Mouse (Mus musculus) NIH3T3 (cell line): Measurements from ENCODE around the gene Abhd11.
"Not testable (repeated sequence)": the region's sequence is repeated elsewhere in the genome, so short reads cannot be mapped to it uniquely, and the experiment has no call there.

Experiments
- DNase-seq: peaks from one replicate; pipeline ENCODE4 v3.0.0-alpha.2; 2012; ENCODE audit warnings: low read depth

Gene Abhd11

DNA sequence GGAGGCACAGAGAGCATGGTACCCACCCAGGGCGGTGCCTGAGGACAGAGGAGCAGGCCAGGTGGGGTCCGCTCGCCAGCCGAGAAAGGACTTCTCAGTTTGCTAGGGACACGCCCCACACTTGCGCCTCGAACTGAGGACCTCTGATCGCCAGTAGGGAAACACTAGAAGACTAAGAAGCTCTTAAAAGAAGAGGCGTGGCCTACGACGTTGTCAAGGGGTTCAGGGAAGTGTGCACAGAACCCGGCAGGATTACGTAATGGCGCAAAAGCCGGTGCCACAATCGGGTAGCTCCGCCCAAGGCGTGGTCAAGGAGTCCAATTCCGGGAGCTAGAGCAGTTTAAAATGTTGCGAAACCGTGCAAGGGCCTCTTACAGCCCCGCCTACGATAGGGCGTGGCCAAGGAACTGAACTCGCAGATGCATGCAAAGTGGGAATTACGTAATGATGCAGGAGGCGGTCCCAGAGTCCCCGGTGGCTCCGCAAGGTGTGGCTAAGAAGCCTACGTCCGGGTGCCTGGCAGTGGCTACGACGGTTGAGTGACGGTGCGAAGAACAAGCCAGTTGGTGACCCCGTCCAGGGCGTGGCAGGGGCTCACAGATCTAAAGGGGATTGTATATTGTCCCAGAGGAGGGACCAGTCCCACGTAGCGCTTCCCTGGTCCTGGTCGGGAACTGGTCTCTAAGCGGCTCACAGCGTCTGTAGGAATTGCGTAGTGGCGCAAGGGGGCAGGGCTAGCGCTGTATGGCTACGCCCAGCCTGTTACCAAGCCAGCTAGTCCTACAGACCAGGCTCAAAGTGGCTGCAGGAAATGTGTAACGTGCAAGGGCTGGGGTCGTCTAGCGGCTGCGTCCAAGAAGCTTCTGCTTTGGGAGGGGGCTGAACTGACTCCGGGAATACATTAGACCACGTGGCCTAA, at the start of gene Abhd11:
Gene Abhd11, plus strand, starts transcription at position 482 of the 919 bp plus-strand sequence.
- DNase-seq = peak; percentile 100

GRCm38 (mm10) chr5:134960430-134960829, 48.5 kb upstream of the Abhd11 start:
- peak; percentile 61 for DNase-seq

GRCm38 (mm10) chr5:134961519-134961918, 47.4 kb upstream of the Abhd11 start:
- no peak for DNase-seq

DNA sequence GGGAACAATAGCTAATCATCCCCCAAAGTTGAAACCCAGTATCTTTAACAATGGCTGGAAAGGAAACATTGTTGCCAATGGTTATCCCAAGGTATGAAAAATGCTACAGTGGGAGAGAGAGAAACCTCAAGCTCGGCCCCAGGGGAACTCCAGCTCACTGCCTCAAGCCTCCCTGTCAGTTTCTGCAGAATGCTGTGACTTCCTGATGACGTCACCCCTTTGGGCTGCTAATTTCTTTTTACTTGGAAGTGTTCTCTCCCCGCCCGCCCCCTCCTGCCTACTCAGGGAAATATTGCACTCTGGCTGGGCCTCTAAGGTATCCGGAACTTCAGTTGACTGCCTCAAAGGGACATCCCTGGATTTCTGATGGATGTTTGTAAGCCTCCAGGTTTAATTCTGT, 45.4 kb upstream of the Abhd11 start:
- peak; percentile 87 for DNase-seq

DNA sequence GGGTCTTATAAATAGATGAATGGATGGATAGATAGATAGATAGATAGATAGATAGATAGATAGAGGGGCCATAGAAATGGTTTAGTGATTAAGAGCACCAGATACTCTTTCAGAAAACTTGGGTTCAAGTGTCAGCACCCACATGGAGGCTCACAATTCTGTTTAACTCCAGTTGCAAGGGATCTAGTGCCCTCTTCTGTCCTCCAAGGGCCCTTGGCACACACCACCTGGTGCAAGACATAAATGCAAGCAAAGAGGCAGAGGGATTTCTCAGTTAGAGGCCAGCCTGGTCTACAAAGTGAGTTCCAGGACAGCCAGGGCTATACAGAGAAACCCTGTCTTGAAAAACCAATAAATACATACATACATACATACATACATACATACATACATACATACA, 44.3 kb upstream of the Abhd11 start:
- not testable (repeated sequence) for DNase-seq

DNA sequence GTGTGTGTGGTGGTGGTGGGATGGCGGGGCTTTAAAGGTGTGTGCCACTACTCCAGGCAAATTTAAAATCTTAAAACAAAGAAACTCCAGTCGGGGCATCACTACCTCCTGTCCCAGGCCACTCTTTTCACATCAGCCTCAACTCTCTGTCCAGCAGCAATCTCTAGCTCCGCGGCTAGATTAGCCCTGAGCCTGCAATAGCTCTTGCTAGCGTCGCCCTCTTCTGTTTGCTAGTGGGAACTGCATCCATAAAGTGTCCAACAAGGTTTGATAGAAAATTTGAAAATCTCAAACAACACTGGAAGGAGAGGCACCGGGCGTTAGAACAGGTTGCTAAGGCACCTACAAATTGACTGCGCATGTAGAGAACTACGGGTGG, 43.5 kb upstream of the Abhd11 start:
- DNase-seq = peak; percentile 91

GRCm38 (mm10) chr5:134965852-134966821, 42.8 kb upstream of the Abhd11 start:
- DNase-seq = peak; percentile 36

DNA sequence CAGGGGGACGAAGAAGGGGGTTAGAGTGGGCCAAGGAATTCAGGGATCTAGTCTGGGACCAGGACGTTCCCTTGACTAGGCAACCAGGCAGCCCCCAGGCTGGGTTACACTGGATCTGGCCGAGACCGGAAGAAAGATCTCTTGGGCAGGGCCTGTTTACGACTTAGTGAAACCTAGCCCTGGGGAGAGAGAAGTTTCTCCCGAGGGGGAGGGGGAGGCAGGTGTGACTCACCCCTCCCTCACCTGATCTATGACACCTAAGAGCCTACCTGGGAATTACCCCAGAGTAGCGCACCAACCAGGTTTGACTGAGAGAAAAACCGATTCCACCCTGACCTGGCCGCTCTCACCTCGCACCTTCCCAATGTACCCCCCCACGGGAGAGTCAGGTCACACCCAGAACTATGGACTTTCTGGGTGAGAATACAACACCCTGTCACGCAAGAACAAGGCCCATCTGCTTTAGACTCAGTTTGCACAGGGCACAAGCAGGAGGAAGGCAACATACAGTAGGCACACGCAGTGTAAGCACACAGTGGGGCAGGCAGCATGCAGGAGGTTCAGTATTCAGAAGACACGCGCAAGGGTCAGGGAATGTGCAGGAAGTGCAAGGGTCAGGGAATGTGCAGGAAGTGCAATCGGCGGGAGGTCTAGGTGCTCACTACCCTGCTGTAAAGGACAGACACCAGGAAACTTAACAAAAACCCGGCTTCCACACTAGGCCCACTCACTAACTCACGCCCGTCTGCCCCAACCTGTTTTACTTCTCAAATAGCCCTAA, 41.6 kb upstream of the Abhd11 start:
- DNase-seq = no peak

- DNase-seq = no peak
Observed at GRCm38 (mm10) chr5:134970671-134971070, 38.3 kb upstream of the Abhd11 start.

DNA sequence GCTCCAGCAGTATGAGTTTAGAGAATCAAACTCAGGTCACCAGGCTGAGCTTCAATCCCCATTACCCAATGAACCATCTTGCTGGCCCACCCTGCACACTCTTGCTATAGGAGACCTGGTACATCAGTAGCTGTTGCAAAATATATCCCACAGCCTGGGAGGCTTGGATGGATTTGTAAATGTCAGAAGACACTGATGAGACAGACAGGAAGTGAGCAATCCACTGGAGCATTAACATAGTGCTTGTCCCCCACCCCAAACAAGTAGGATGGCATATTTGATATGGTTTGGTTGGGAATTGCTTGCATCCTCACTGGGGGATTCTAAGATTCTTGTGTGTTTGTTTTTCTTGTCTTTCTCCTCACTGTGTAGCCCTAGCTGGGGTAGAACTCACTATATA, 35.9 kb upstream of the Abhd11 start:
- DNase-seq = no peak

DNA sequence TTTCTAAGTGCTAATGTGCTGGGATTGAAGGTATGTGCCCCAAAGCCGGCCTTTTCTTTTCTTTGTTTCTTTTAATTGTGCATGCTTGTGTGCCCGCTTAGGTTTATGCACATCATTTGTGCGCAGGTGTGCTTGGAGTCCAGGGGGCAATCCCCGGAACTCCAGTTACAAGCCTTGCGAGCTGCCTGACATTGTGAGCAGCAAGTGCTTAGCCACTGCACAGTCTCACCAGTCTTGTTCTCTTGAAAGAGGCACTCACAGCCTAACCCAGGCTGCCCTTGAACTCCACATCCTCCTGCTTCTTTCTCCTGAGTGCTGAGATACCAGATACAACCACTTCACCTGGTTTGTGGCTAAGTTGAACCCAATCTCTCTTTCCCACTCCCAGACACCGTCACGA, 35.4 kb upstream of the Abhd11 start:
- DNase-seq = no peak

DNA sequence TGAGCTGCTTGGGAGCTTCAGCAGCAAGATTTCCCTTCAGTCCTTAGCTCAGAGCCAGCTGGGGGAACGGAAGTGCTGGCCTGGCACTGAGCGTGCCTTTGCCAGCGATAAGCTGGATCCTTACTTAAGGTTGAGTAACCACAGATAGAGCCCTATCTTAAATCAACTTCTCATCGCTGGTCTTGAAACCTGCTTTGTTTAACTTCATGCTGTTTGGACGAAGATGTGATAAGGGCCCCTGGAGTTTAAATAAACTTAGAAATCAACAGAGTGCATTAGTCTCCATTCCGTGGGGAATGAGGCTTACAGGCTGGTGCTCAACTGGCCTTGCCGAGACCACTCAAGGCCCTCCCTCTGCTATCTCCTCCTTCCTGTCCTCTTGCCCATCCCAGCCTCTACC, 34.7 kb upstream of the Abhd11 start:
- DNase-seq = no peak

GRCm38 (mm10) chr5:134974921-134975320, 34.0 kb upstream of the Abhd11 start:
- no peak for DNase-seq

DNA sequence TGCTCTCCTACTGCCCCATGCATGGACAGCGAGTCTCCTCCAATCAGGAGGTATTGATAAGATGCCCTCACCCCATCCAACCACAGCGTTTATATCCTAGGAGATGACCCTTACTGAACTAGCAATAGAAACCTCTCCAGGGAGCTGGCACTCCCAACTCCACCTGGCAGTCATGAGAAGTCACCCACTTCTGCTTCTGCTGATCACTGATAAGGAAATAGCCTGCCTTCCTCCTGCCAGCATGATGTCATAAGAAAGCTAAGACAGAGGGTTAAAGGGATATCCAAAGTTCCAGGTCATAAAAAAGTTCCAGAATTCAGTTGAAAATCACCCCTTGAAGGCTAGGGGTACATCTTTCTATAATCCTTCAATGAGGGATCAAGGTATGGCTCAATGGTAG, 32.8 kb upstream of the Abhd11 start:
- no peak for DNase-seq

GRCm38 (mm10) chr5:134976577-134977250, 32.2 kb upstream of the Abhd11 start:
- DNase-seq = peak; percentile 44

DNA sequence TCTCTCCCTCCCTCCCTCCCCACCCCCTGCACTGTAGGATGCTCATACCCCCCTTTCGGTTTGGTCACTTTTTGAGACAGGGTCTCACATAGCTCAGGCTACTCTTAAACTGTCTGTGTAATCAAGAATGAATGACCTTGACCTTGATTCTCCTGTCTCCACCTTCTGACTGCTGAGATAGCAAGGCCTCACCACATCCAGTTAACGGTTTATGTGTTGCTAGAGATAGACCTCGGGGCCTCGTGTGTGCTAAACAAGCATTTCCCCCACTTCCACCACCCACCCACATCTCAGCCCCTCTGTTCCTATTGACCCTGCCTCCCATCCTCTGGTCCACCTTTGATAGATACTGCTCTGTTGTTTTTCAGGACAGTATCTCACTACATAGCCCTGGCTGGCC, 31.1 kb upstream of the Abhd11 start:
- DNase-seq = no peak

DNA sequence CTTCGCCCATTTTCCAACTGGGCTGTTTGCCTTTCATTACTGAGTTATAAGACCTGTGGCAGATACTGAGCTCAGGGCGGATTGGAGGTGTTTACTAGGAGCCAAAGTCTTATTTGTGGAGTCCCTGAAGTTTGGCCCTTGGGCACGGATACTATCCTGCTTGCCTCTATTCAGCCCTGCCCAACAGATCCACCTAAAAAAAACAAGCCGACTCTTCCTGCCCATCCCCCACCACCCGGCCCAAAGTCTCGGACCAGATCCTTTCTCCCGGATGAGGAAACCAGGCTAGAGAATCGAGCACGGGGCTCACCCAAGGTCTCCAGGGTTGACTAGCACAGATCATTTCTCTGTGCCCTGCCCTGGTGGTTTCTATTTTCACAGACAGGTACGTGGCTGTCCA, 27.8 kb upstream of the Abhd11 start:
- no peak for DNase-seq

GRCm38 (mm10) chr5:134983111-134983510, 25.8 kb upstream of the Abhd11 start:
- DNase-seq = no peak

DNA sequence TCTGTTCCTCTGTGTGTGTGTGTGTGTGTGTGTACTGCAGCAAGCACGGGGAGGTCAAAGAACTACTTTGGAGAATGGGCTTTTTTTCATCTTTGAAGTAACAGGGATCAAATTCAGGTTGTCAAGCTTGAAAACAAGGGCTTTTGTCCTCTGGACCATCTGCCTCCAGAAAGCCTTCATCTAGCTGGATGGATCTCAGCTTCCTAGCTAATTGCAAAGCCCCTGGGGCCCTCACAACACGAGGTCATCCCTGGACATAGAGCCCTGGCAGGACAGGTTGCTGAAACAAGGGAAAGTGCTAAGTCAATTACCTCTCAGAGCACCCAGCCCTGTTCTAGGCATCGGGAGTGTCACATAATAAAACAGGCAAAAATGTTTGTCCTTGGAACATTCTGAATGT, 25.2 kb upstream of the Abhd11 start:
- no peak for DNase-seq

- DNase-seq = no peak
Observed at GRCm38 (mm10) chr5:134985633-134986297, 23.2 kb upstream of the Abhd11 start, which contains the start of gene Cldn3. Cldn3 (plus strand) TSS chr5:134986214.
